Mouse (Mus musculus) megakaryocyte, adult 5-6 weeks (primary cell): Measurements from ENCODE around the gene Cnpy3. TPM values are rescaled to one million over a fixed set of nuclear protein-coding genes. Genes with fewer than 3 reads are reported as not detected.

Source experiments
- ATAC-seq: 2 replicates; pipeline ENCODE4 v1.8.0; 2016; ENCODE audit warnings: mild to moderate bottlenecking, inconsistent platforms; ENCODE audit not compliant: poor library complexity, severe bottlenecking
- total RNA-seq, 2 experiments: library from RNA; stranded (forward) in 1 of 2; stranded (reverse) in 1 of 2; fragments of 153-499, 151-499 nt in 1 of 2; fragments of 221-1000, 200-1000 nt in 1 of 2; gene quantifications; 2 replicates each; pipeline versions ENCODE4 v1.2.3 to v1.2.4; 2015 to 2017

Cnpy3 gene
- total RNA-seq, 2 experiments from 2014 or later, result 35.6 to 112 TPM

DNA sequence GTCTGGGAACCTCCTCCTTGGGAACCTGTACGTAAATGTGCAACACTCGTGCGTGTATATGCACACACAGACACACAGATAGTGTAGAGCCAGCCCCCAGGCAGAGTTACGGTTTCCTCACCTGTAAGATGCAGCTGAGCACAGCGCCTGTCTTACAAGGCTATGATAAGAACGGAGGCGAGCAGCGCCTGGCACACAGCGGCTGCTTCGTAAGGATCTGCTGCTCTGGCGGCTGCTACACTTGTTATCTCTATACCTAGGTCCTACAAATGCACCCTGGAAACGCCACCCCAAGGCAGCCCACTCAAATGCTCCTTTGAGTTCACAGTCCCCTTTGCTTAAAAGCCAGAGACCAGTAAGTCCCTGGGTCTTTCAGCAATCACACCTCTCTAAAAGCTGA is 61.3 kb downstream of the Cnpy3 start:
- ATAC-seq, result no peak

DNA sequence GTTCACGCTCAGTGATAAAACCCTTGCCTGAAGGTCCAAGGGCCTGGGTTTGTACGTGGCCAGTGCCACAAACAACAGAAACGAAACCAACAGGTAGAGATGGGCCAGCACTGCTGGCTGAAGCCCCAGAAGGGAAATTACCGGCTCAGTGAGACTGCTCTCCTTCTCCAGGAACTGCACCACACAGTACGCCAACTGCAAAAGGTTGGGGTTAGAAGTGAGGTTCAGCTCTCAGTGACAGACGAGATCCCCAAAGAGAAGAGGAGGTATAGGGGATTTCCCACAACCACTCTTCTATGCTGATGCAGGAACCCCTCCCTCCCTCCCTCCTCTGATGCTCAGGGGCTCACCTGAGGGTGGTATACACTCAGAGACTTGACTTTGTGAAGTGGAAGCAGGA is 66.1 kb downstream of the Cnpy3 start:
- no peak for ATAC-seq

Other genes with a start within 250 kb of the Cnpy3 start
- gene Cul9, start 205.8 kb downstream of the Cnpy3 start, total RNA-seq (2015), result 2.7 and 4.3 TPM in 2 replicates
- gene Cul9, start 205.8 kb downstream of the Cnpy3 start, total RNA-seq (2017), result 1.7 and 4.4 TPM in 2 replicates
- gene Srf, start 196.0 kb downstream of the Cnpy3 start, total RNA-seq (2015), result 28.5 and 34.0 TPM in 2 replicates
- 23.7 and 36.3 TPM in 2 replicates for gene Srf, start 196.0 kb downstream of the Cnpy3 start, total RNA-seq (2017)
- gene Ptk7, start 122.7 kb downstream of the Cnpy3 start, total RNA-seq (2015), result not detected in 2 replicates
- 0.07 and 0.16 TPM in 2 replicates for gene Ptk7, start 122.7 kb downstream of the Cnpy3 start, total RNA-seq (2017)
- gene Klc4, start 106.2 kb downstream of the Cnpy3 start, total RNA-seq (2015), result 3.5 and 4.9 TPM in 2 replicates
- 13.1 and 15.0 TPM in 2 replicates for gene Klc4, start 106.2 kb downstream of the Cnpy3 start, total RNA-seq (2017)
- gene Mrpl2, start 106.0 kb downstream of the Cnpy3 start, total RNA-seq (2015), result 46.2 and 67.5 TPM in 2 replicates
- gene Mrpl2, start 106.0 kb downstream of the Cnpy3 start, total RNA-seq (2017), result 42.7 and 53.9 TPM in 2 replicates
- 1.7 and 1.9 TPM in 2 replicates for gene Cul7, start 101.9 kb downstream of the Cnpy3 start, total RNA-seq (2015)
- gene Cul7, start 101.9 kb downstream of the Cnpy3 start, total RNA-seq (2017), result 1.9 and 2.4 TPM in 2 replicates
- 9.6 and 10.6 TPM in 2 replicates for gene Rrp36, start 77.9 kb downstream of the Cnpy3 start, total RNA-seq (2015)
- gene Rrp36, start 77.9 kb downstream of the Cnpy3 start, total RNA-seq (2017), result 62.2 and 75.0 TPM in 2 replicates
- 43.5 and 57.6 TPM in 2 replicates for gene Mea1, start 73.4 kb downstream of the Cnpy3 start, total RNA-seq (2015)
- gene Mea1, start 73.4 kb downstream of the Cnpy3 start, total RNA-seq (2017), result 68.3 and 81.4 TPM in 2 replicates
- 27.0 and 32.0 TPM in 2 replicates for gene Klhdc3, start 71.3 kb downstream of the Cnpy3 start, total RNA-seq (2015)
- 14.7 and 16.6 TPM in 2 replicates for gene Klhdc3, start 71.3 kb downstream of the Cnpy3 start, total RNA-seq (2017)
- 22.8 and 24.4 TPM in 2 replicates for gene Ppp2r5d, start 47.1 kb downstream of the Cnpy3 start, total RNA-seq (2015)
- gene Ppp2r5d, start 47.1 kb downstream of the Cnpy3 start, total RNA-seq (2017), result 48.9 and 49.7 TPM in 2 replicates
- gene Pex6, start 40.8 kb downstream of the Cnpy3 start, total RNA-seq (2015), result 7.6 and 8.1 TPM in 2 replicates
- gene Pex6, start 40.8 kb downstream of the Cnpy3 start, total RNA-seq (2017), result 8.1 and 9.7 TPM in 2 replicates
- gene Gnmt, start 23.0 kb downstream of the Cnpy3 start, total RNA-seq (2015), result 0.80 and 1.9 TPM in 2 replicates
- gene Gnmt, start 23.0 kb downstream of the Cnpy3 start, total RNA-seq (2017), result 0.89 and 1.1 TPM in 2 replicates
- gene Ptcra, start 11.5 kb upstream of the Cnpy3 start, total RNA-seq (2015), result not detected in 2 replicates
- gene Ptcra, start 11.5 kb upstream of the Cnpy3 start, total RNA-seq (2017), result not detected in 2 replicates
- gene 2310039H08Rik, start 20.4 kb upstream of the Cnpy3 start, total RNA-seq (2015), result 8.1 and 8.8 TPM in 2 replicates
- 5.5 and 10.7 TPM in 2 replicates for gene 2310039H08Rik, start 20.4 kb upstream of the Cnpy3 start, total RNA-seq (2017)
- 57.4 and 63.0 TPM in 2 replicates for gene Rpl7l1, start 30.5 kb upstream of the Cnpy3 start, total RNA-seq (2015)
- 78.5 and 81.4 TPM in 2 replicates for gene Rpl7l1, start 30.5 kb upstream of the Cnpy3 start, total RNA-seq (2017)
- gene Bicral, start 106.3 kb upstream of the Cnpy3 start, total RNA-seq (2015), result 25.2 and 32.4 TPM in 2 replicates
- 20.3 and 21.1 TPM in 2 replicates for gene Bicral, start 106.3 kb upstream of the Cnpy3 start, total RNA-seq (2017)
- gene Tbcc, start 138.5 kb upstream of the Cnpy3 start, total RNA-seq (2015), result 8.6 and 13.5 TPM in 2 replicates
- gene Tbcc, start 138.5 kb upstream of the Cnpy3 start, total RNA-seq (2017), result 10.8 and 13.3 TPM in 2 replicates
- gene Prph2, start 158.2 kb upstream of the Cnpy3 start, total RNA-seq (2015), result not detected in 2 replicates
- not detected in 2 replicates for gene Prph2, start 158.2 kb upstream of the Cnpy3 start, total RNA-seq (2017)